Mouse (Mus musculus) CD8-positive naive resting alpha-beta T cell, adult 2 months (primary cell): ENCODE measurements around the gene Vmn1r155.
"Not testable (repeated sequence)": the region's sequence is repeated elsewhere in the genome, so short reads cannot be mapped to it uniquely, and the experiment has no call there.

Source experiments
- DNase-seq, 2 experiments: peaks; one replicate each; pipeline ENCODE4 v3.0.0; 2022; ENCODE audit warnings: low read depth in 2 of 2, low spot score in 2 of 2

Vmn1r155 gene

GRCm38 (mm10) chr7:22657718-22658117 lies at the start of gene Vmn1r155:
TSS of gene Vmn1r155 (plus strand) at chr7:22658018.
- not testable (repeated sequence) for DNase-seq

GRCm38 (mm10) chr7:22692217-22692616 lies 34.4 kb downstream of the Vmn1r155 start, which contains the start of gene Gm8693:
TSS of gene Gm8693 (minus strand) at chr7:22692317.
- DNase-seq: not testable (repeated sequence)
